Mouse (Mus musculus): ENCODE results near the gene Stac3. TPM values are rescaled to one million over a fixed set of nuclear protein-coding genes. Genes with fewer than 3 reads are reported as not detected.

Stac3 gene
- total RNA-seq, 2 experiments from 2014 or later: 1.7 to 2.9 TPM

DNA sequence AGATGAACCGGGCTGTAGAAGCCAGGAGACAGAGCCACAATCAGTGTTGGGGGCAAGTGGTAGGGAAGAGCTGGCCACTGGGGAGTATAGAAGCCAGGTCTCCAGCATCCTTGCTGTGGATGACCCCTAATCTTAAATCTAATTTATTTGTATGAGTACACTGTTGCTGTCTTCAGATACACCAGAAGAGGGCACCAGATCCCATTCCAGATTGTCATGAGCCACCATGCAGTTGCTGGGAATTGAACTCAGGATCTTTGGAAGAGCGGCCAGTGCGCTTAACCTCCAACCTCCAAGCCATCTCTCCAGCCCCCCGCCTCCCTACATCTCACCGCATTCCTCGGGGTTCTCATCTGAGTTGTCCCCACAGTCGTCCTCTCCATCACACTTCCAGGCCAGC, 45.0 kb downstream of the Stac3 start:
- DNase-seq (ENCODE audit: low spot score in 2 of 2): no peak
- intact Hi-C loops (cut with DNase I): no loop called here

DNA sequence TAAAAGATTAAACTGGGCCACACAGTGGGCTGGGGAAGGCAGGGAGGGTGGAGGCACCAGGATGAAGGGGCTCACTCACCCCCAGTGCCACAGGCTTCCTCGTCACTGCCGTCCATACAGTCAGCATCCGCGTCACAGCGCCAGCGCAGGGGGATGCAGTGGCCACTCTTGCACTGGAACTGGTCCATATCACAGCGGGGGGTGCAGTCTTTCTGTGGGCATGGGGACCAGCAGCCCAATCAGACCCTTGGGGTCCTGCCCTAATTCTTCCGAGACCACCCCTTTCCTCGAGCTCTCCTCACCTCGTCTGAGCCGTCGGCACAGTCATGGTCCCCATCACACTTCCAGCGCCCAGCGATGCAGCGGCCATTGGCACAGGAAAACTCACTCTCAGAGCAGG, 46.8 kb downstream of the Stac3 start:
- intact Hi-C loops (cut with DNase I): no loop called here

DNA sequence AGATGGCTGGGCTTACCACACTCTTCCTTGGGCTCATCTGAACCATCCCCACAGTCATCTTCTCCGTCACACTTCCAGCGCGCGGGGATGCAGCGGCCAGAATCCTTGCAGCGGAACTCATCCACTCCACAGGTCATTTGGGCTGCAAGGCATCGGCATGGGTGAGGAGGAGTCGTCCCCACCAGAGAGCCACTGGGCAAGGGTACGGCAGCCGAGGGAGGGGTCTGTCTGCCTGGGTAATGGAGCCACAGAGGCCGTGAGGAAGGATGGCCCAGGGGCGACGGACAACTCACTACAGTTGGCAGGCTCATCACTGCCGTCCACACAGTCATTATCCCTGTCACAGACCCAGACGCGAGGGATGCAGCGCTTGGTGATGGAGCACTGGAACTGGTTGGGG, 48.4 kb downstream of the Stac3 start:
- intact Hi-C loops (cut with DNase I): no loop called here
- no peak for DNase-seq (ENCODE audit: low spot score in 2 of 2)

More for the DNA sequence above, 46.8 kb downstream of the Stac3 start:
- no peak for DNase-seq (ENCODE audit: low spot score in 2 of 2)

DNA sequence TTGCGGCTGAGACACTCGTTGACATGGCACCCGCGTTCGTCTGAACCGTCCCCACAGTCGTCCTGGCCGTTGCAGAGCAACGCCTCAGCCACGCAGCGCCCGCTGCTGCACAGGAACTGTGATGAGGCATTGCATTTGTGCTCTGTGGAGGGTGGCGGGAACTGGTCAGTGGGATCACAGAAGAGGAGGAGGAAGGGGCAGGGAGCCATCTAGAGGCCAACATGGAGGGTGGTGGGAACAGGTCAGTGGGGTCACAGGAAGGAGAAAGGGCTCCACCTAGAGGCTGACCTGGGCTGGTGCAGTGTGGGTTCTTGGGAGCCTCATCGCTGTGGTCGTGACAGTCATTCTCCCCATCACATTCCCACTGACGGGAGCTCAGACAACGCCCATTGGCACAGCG, 54.2 kb downstream of the Stac3 start:
- no peak for DNase-seq (ENCODE audit: low spot score in 2 of 2)
- intact Hi-C loops (cut with DNase I): no loop called here

DNA sequence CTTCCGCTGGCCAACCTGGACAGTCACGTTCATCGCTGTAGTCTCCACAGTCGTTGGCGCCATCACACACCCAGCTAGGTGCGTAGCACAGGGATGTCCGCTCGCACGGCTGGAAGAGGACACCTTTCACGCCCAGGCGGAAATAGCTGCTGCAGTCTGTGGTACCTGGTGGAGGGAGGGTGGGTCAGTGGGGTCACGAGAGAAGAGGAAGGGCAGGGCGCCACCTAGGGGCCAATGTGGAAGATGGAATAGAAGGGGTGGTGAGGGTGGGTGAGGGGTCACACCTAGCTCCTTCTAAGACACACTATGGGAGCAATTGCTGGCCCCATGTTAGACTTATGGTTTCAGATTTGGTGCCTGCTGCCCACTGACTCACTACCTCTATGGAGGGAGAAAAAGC, 55.9 kb downstream of the Stac3 start:
- intact Hi-C loops (cut with DNase I): no loop called here
- DNase-seq (ENCODE audit: low spot score in 2 of 2): no peak

Other genes with a start within 250 kb of the Stac3 start
- 1,000 to 10,000 TPM in 1 of 2 experiments, 100 to 1,000 TPM in 1; 978 to 1,176 TPM for gene Kif5a, start 238.3 kb upstream of the Stac3 start, total RNA-seq (2021)
- 100 to 1,000 TPM; 267 to 287 TPM for gene Dctn2, start 235.3 kb upstream of the Stac3 start, total RNA-seq (2021)
- gene Mbd6, start 212.7 kb upstream of the Stac3 start, total RNA-seq (2021): 10 to 100 TPM; 32.9 to 54.4 TPM
- 10 to 100 TPM; 54.9 to 60.1 TPM for gene Mars, start 189.9 kb upstream of the Stac3 start, total RNA-seq (2021)
- 1 to 10 TPM in 1 of 2 experiments, under 1 TPM in 1; 0.94 to 1.1 TPM for gene Arhgap9, start 179.7 kb upstream of the Stac3 start, total RNA-seq (2021)
- gene Gli1, start 159.7 kb upstream of the Stac3 start, total RNA-seq (2021): 1 to 10 TPM; 1.9 to 2.9 TPM
- under 1 TPM; 0.15 to 0.20 TPM for gene Inhbe, start 147.3 kb upstream of the Stac3 start, total RNA-seq (2021)
- not detected for gene Inhbc, start 131.3 kb upstream of the Stac3 start, total RNA-seq (2021)
- 100 to 1,000 TPM; 348 to 365 TPM for gene R3hdm2, start 121.4 kb upstream of the Stac3 start, total RNA-seq (2021)
- gene Ndufa4l2, start 13.3 kb downstream of the Stac3 start, total RNA-seq (2021): 1 to 10 TPM; 2.1 to 4.9 TPM
- 10 to 100 TPM; 22.8 to 29.9 TPM for gene Shmt2, start 20.8 kb downstream of the Stac3 start, total RNA-seq (2021)
- 1 to 10 TPM; 6.0 to 7.6 TPM for gene Nxph4, start 32.9 kb downstream of the Stac3 start, total RNA-seq (2021)
- 100 to 1,000 TPM; 285 to 320 TPM for gene Lrp1, start 119.5 kb downstream of the Stac3 start, total RNA-seq (2021)
- 10 to 100 TPM in 1 of 2 experiments, 1 to 10 TPM in 1; 9.0 to 12.7 TPM for gene Stat6, start 141.3 kb downstream of the Stac3 start, total RNA-seq (2021)
- 1 to 10 TPM; 3.5 to 3.9 TPM for gene Nemp1, start 165.2 kb downstream of the Stac3 start, total RNA-seq (2021)
- gene Nab2, start 166.9 kb downstream of the Stac3 start, total RNA-seq (2021): 10 to 100 TPM; 39.7 to 40.5 TPM
- gene Myo1a, start 203.5 kb downstream of the Stac3 start, total RNA-seq (2021): under 1 TPM; 0.49 to 0.59 TPM
- gene Tac2, start 222.8 kb downstream of the Stac3 start, total RNA-seq (2021): 10 to 100 TPM; 15.5 to 17.5 TPM
- 1 to 10 TPM; 8.8 to 9.6 TPM for gene Zbtb39, start 237.9 kb downstream of the Stac3 start, total RNA-seq (2021)

Data from left cerebral cortex, postnatal 36 days (tissue).